Mouse (Mus musculus): ENCODE measurements around the gene Btnl10. TPM values are rescaled to one million over a fixed set of nuclear protein-coding genes. Genes with fewer than 3 reads are reported as not detected.
"Not testable (repeated sequence)": the region's sequence is repeated elsewhere in the genome, so short reads cannot be mapped to it uniquely, and the experiment has no call there.

The Btnl10 gene
- polyA plus RNA-seq, 1 experiment from 2014 or later: not detected

DNA sequence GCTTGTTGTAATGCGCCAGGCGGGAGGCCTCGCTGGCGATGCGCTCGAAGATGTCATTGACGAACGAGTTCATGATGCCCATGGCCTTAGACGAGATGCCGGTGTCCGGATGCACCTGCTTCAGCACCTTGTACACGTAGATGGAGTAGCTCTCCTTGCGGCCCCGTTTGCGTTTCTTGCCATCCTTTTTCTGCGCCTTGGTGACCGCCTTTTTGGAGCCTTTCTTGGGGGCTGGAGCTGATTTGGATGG is 36.4 kb downstream of the Btnl10 start:
- H3K9ac ChIP-seq: peak overlapping the region; percentile 99
- H3K27me3 ChIP-seq, H3K9me3 ChIP-seq: not testable (repeated sequence)
- H3K27ac ChIP-seq (replicated peaks): peak overlapping the region; percentile 100
- peak overlapping the region; percentile 74 for H3K4me3 ChIP-seq
- 0 out of 2 replicates have a peak, but pooled peaks cover 15% of the 10 kb centered on the region for H3K36me3 ChIP-seq
- H3K4me2 ChIP-seq: peak overlapping the region; percentile 87
- peaks cover 65% of the 10 kb centered on the region for H3K4me1 ChIP-seq (replicated peaks)
- peak; percentile 17; the same call in 1 of the 2 replicates for ATAC-seq (ENCODE audit: low read depth)
- WGBS: under 1% methylated on average over 17 of the region's 17 CpGs

DNA sequence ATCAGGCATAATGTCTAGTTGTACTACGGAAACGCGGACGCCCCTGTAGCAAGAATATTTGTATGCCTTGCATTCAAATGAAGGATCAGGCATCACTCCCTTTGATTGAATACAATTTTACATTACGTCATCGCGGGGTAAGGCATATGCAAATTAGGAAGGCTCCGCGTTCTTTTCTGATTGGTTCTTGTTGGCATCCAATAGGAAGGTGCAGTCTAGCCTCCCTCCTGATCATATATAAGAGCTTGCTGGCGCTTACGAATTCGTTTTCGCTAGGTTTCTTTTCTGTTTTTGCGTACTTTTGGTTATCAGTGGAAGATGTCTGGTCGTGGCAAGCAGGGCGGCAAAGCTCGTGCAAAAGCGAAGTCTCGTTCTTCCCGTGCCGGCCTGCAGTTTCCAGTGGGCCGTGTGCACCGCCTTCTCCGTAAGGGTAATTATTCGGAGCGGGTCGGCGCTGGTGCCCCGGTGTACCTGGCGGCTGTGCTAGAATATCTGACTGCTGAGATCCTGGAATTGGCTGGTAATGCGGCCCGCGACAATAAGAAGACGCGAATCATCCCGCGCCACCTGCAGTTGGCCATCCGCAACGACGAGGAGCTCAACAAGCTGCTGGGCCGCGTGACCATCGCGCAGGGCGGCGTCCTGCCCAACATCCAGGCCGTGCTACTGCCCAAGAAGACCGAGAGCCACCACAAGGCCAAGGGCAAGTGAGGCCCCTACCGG is 36.9 kb downstream of the Btnl10 start, which contains the start of the genes Hist3h2a and Trim17:
Hist3h2a (plus strand) TSS at position 266 of the 723 bp plus-strand sequence.
Trim17 (plus strand) TSS at position 266 of the 723 bp plus-strand sequence.
- Histone ChIP-seq H3K9ac (peak within 1 kb of the TSS; percentile 99), H3K4me3 (peak within 1 kb of the TSS; percentile 74), H3K27ac (replicated peaks) (peak within 1 kb of the TSS; percentile 100), H3K27me3 (no peaks in the 10 kb centered on the region), H3K4me1 (replicated peaks) (peaks cover 70% of the 10 kb centered on the region), H3K9me3 (no peaks in the 10 kb centered on the region), H3K4me2 (peak within 1 kb of the TSS; percentile 87), H3K36me3 (0 out of 2 replicates have a peak, but pooled peaks cover 15% of the 10 kb centered on the region)
- peak; percentile 92 for ATAC-seq (ENCODE audit: low read depth)
- WGBS: under 1% methylated on average over 49 of the region's 49 CpGs

DNA sequence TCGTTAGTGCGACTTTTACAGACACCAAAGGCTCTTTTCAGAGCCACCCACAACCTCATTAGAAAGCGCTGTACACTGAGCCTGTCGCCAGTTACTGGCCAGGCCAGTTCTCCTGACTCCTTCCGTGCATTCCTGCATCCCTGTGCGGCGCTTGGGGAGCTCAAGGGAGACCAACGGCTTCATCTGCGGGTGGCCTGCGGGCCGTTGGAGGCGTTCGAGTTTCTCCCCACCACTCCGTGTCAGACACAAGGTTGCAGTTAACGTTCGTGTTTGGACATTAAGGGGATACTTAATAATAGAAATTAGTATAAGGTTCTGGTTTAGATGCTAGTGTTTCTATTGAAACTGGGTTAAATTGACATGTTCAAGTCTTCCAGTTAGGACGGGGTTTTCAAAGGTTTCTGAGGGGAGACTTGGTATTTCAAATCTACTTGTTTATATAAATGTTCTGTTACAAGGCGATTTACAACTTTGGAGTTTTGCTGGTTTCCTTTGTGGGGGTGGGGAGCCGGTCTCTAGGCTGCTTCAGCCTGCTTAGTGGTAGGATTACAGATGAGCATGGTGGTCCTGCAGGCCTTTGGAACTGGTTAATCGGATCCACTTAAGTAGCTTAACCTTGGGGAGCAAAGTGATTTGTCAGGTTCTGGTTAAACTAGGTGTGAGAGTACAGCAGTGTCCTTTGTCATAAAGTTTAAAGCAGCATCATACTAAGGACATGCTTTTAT is 37.6 kb downstream of the Btnl10 start:
- Histone ChIP-seq H3K4me2 (peak overlapping the region; percentile 87), H3K27me3 (no peaks in the 10 kb centered on the region), H3K9ac (peak overlapping the region; percentile 95), H3K4me1 (replicated peaks) (peaks cover 71% of the 10 kb centered on the region), H3K36me3 (0 out of 2 replicates have a peak, but pooled peaks cover 15% of the 10 kb centered on the region), H3K4me3 (peak overlapping the region; percentile 74), H3K9me3 (no peaks in the 10 kb centered on the region), H3K27ac (replicated peaks) (peak overlapping the region; percentile 100)
- under 1% methylated on average over 20 of the region's 20 CpGs for WGBS
- no peak; the same call in 1 of the 2 replicates for ATAC-seq (ENCODE audit: low read depth)

DNA sequence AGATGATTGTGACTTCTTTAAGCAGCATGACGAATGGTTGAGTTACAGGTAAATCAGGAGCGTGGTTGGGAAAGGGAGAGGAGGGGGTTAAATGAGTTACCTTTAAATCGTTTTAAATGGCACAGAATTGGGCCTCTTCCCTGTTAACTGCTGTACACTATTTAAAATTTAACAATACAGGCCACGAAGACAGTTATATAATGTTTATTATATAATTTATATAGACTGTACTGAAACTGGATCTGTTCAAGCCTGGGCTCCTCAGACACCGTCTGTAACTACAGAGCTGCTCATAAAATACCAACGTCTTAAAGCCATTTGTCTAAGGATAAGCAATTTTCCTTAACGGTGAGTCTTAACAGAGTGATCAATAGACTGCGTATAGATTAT is 38.2 kb downstream of the Btnl10 start:
- Histone ChIP-seq H3K4me3 (peak overlapping the region; percentile 74), H3K36me3 (0 out of 2 replicates have a peak, but pooled peaks cover 15% of the 10 kb centered on the region), H3K9me3 (no peaks in the 10 kb centered on the region), H3K4me1 (replicated peaks) (peaks cover 65% of the 10 kb centered on the region), H3K27ac (replicated peaks) (peak overlapping the region; percentile 100), H3K9ac (peak overlapping the region; percentile 95), H3K27me3 (no peaks in the 10 kb centered on the region), H3K4me2 (peak overlapping the region; percentile 87)
- no peak for ATAC-seq (ENCODE audit: low read depth)
- 23% methylated on average over 8 of the region's 8 CpGs for WGBS

DNA sequence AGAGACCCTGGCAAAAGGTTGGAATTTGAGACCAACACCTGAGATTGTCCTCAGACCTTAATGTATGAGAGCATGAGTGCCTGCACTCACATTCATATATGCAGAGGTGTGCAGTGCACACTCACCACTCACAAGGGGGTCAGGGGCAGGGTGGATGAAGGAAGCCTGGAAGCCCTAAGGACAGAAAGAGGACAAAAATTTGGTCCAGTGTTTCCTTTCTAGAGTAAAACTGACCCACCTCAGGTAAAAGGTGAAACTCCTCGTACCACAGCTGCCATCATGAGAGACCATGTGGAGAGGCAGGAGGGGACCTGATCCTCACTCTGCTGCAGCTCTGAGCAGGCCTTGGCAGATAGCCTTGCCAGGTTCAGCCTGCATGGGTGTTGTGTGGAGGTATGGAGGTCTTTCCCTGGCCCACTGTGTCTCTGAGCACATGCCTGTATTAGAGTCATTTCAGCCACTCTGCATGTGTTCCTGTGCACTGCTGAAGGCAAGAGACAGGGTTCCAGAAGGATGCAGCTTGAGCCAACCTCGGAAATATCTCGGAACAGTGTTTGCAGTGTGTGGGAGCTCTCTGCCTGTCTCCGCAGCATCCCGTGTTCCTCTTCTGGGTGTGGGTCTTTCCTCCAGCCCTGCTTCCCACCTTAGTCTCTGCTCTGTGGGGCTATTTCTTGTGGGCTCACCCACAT is 39.7 kb downstream of the Btnl10 start:
- H3K4me1 ChIP-seq (replicated peaks): peaks cover 51% of the 10 kb centered on the region

DNA sequence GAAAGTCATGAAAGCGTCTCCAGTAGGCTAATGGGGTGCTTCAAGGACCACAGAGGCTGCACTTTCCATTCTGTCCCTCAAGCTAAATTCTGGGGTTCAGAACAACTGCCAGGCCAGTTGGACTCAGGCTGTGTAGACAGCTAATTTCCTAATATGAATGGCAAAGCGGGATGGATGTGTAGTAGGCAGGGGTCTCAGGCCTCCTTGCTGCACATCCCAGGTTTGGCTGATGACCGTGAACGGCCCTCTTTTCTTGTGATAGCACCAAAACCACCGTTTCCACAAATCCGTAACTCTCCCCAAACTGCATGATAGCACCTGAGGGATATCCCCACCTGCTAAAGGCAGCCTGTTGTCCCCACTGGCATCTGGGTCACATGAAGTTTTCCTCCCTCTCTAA is 40.8 kb downstream of the Btnl10 start:
- H3K4me1 ChIP-seq (replicated peaks): peaks cover 42% of the 10 kb centered on the region
- no peak overlapping the region for H3K4me3 ChIP-seq
- H3K27me3 ChIP-seq: peaks cover 16% of the 10 kb centered on the region
- ATAC-seq (ENCODE audit: low read depth): no peak
- H3K9ac ChIP-seq: peak overlapping the region; percentile 95; the same call in 1 of the 2 replicates
- 0 out of 2 replicates have a peak, but pooled peaks cover 15% of the 10 kb centered on the region for H3K36me3 ChIP-seq
- H3K27ac ChIP-seq (replicated peaks): no peak overlapping the region
- 81% methylated on average over 6 of the region's 6 CpGs for WGBS
- peak overlapping the region; percentile 87 for H3K4me2 ChIP-seq
- H3K9me3 ChIP-seq: no peaks in the 10 kb centered on the region

More for the DNA sequence above, 39.7 kb downstream of the Btnl10 start:
- H3K4me2 ChIP-seq: peak overlapping the region; percentile 87
- no peak overlapping the region for H3K27ac ChIP-seq (replicated peaks)
- peak overlapping the region; percentile 95 for H3K9ac ChIP-seq
- H3K4me3 ChIP-seq: peak overlapping the region; percentile 74
- no peaks in the 10 kb centered on the region for H3K9me3 ChIP-seq
- H3K27me3 ChIP-seq: peaks cover 9% of the 10 kb centered on the region
- H3K36me3 ChIP-seq: 0 out of 2 replicates have a peak, but pooled peaks cover 15% of the 10 kb centered on the region
- 87% methylated on average over 5 of the region's 5 CpGs for WGBS
- no peak for ATAC-seq (ENCODE audit: low read depth)

DNA sequence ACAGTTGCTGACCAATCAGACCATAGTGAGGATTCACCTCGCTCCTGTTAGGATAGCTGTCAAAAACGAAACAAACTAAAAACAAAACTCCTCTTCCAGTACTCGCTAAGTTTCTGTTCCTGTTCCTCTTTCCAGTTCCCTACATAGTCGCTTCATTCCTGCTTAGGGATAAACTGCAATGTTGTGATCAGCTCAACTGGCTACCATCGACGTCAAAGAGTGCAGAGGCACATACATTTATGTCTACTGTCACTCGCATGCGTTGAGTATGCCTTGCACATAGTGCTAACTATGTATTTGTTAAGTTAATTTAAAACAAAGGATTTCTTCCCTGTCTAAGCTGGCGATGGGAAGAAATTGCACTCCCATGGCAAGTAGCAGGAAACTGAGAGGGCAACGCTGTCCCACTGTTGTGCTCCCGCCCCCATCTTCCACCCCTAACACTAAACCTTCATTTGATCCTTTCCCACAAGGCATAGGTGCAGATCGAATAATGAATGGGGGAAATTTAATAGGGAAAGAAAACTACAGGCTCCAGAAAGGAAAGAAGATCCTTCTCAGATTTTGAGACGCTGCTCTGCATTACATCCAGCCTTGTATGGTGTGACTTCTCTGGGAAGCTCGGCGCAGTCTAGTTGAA is 41.6 kb downstream of the Btnl10 start:
- Histone ChIP-seq H3K27ac (replicated peaks) (peak overlapping the region; percentile 84), H3K4me1 (replicated peaks) (peaks cover 42% of the 10 kb centered on the region), H3K4me3 (peak overlapping the region; percentile 47), H3K27me3 (peaks cover 16% of the 10 kb centered on the region), H3K9ac (peak overlapping the region; percentile 73), H3K9me3 (no peaks in the 10 kb centered on the region), H3K4me2 (peak overlapping the region; percentile 87), H3K36me3 (0 out of 2 replicates have a peak, but pooled peaks cover 15% of the 10 kb centered on the region)
- no peak for ATAC-seq (ENCODE audit: low read depth)
- WGBS: 31% methylated on average over 15 of the region's 15 CpGs

DNA sequence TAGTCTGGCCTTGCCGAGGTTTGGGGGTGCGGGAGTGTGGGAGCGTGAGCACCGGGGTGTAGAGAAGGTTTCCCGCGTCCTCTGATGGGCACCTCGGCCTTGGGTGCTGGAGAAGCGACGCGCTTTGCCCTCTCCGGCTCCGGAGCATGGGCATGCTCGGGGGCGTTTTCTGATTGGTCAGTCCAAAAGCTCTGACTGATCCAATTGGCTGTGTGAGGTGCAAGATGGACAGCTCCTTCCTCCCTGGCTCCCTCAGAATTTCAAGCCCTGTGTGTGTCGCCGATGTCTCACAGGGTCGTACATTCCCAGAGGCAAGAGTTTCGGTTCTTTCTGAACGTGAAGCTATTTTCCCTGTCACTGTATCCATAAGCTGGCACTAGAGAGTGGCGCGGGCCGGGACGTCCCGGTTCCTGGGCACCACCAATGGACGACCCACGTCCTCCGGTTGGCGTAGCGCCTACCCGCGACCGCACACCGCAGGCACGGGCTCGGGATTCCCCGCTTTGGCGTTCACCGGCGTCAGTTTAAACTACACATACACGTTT is 42.3 kb downstream of the Btnl10 start:
- ATAC-seq (ENCODE audit: low read depth): peak; percentile 78
- WGBS: 2% methylated on average over 40 of the region's 40 CpGs
- H3K27ac ChIP-seq (replicated peaks): peak overlapping the region; percentile 84
- peaks cover 47% of the 10 kb centered on the region for H3K4me1 ChIP-seq (replicated peaks)
- peaks cover 16% of the 10 kb centered on the region for H3K27me3 ChIP-seq
- H3K36me3 ChIP-seq: 0 out of 2 replicates have a peak, but pooled peaks cover 15% of the 10 kb centered on the region
- H3K9me3 ChIP-seq: no peaks in the 10 kb centered on the region
- H3K4me3 ChIP-seq: peak overlapping the region; percentile 47
- peak overlapping the region; percentile 87 for H3K4me2 ChIP-seq
- peak overlapping the region; percentile 73 for H3K9ac ChIP-seq

DNA sequence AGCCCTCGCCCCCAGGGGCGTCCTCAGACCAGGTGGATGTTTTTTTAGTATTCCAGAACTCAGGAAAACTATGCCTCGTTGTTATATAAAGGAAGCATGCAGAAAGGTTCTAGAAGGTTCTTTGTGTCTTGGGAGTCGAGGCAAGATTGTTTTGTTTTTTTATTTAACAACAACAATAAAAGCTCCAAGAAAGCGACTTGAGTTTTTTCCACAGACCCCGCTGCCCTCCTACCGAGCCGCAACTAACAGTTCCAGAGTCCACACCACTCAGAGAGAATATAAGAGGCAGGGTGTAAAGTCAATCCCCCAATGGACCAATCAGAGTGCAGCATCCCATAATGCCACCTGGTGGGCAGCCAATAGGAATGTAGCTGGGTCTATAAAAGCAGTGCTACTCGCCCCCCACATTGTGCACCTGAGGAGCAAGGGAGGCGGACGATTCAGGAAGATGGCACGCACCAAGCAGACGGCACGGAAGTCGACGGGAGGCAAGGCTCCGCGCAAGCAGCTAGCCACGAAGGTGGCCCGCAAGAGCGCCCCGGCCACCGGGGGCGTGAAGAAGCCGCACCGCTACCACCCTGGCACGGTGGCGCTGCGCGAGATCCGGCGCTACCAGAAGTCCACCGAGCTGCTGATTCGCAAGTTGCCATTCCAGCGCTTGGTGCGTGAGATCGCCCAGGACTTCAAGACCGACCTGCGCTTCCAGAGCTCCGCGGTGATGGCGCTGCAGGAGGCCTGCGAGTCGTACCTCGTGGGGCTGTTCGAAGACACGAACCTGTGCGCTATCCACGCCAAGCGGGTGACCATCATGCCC is 43.9 kb downstream of the Btnl10 start:
- Histone ChIP-seq H3K9me3 (no peaks in the 10 kb centered on the region), H3K4me3 (no peak overlapping the region), H3K9ac (no peak overlapping the region), H3K4me2 (no peak overlapping the region), H3K4me1 (replicated peaks) (peaks cover 40% of the 10 kb centered on the region), H3K27me3 (peaks cover 16% of the 10 kb centered on the region), H3K27ac (replicated peaks) (no peak overlapping the region), H3K36me3 (0 out of 2 replicates have a peak, but pooled peaks cover 15% of the 10 kb centered on the region)
- ATAC-seq (ENCODE audit: low read depth): no peak
- WGBS: 61% methylated on average over 50 of the region's 50 CpGs

DNA sequence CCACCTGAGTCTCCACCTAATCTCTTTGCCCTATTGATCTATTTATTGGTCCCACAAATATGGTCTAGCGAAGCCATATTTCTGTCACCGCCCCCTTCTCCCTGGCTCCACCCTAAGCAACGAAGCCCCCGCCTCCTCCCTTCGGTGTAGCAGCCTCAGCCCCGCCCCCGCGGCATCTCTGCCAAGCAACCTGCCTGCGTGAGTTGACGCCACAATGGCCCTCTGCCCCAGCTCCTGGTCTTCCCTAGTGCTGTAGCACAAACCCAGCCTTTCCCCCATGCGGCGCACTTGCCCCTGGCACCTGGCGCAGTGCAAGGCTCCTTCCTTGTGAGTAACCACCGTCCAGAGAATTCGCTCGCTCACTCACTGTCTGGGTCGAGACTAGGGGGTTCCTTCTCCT is 45.8 kb downstream of the Btnl10 start:
- Histone ChIP-seq H3K9me3 (no peaks in the 10 kb centered on the region), H3K4me2 (no peak overlapping the region), H3K27me3 (peaks cover 16% of the 10 kb centered on the region), H3K27ac (replicated peaks) (no peak overlapping the region), H3K4me3 (no peak overlapping the region), H3K4me1 (replicated peaks) (peaks cover 21% of the 10 kb centered on the region), H3K36me3 (peaks cover 10% of the 10 kb centered on the region; the same call in 1 of the 2 replicates), H3K9ac (no peak overlapping the region)
- 29% methylated on average over 17 of the region's 17 CpGs for WGBS
- no peak for ATAC-seq (ENCODE audit: low read depth)
